Mouse (Mus musculus) splenic B cell, adult 2 months (primary cell): ENCODE results near the gene Zfp986.
"Not testable (repeated sequence)": the region's sequence is repeated elsewhere in the genome, so short reads cannot be mapped to it uniquely, and the experiment has no call there.

Experiments used
- DNase-seq: peaks from one replicate; pipeline ENCODE4 v3.0.0-alpha.2; 2011; ENCODE audit warnings: low read depth, low spot score
- H3K27me3 ChIP-seq: 2 replicates; pipeline ENCODE4 v1.6.1; 2012; ENCODE audit warnings: mild to moderate bottlenecking, low read length, moderate library complexity, mixed read lengths; ENCODE audit not compliant: control insufficient read depth, poor library complexity, insufficient read depth, severe bottlenecking
- H3K36me3 ChIP-seq: 2 replicates; pipeline ENCODE4 v1.6.1; 2012; ENCODE audit warnings: mild to moderate bottlenecking, low read length, moderate library complexity, mixed read lengths; ENCODE audit not compliant: control insufficient read depth, poor library complexity, insufficient read depth, severe bottlenecking

The Zfp986 gene

DNA sequence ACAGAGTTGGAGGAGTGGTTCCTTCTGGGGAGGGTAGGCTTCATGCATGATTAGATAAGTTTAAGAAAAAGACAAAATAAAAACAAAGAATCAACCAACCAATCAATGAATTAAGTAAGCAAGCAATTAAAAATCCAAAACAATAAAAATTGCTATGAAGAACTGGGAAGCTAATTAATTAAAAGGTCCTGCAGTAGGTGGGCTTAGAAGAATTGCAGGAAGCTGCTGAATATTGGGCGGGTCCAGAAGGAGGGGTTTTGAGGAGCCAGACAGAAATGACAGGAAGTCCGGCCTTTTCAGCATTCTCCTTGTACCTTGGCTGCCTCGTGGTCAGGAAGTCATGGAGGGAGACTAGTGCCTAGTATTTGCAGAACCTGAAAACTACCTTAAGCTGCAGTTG is at the start of gene Zfp986:
Zfp986 (plus strand) TSS at position 301 of the 400 bp plus-strand sequence.
- not testable (repeated sequence) for DNase-seq, H3K27me3 ChIP-seq

GRCm38 (mm10) chr4:145819946-145820345 is 48.6 kb upstream of the Zfp986 start:
- not testable (repeated sequence) for H3K27me3 ChIP-seq, H3K36me3 ChIP-seq, DNase-seq

More for the DNA sequence above, at the start of gene Zfp986:
- H3K36me3 ChIP-seq, result not testable (repeated sequence)

- H3K36me3 ChIP-seq, H3K27me3 ChIP-seq, DNase-seq: not testable (repeated sequence)
Observed at GRCm38 (mm10) chr4:145825606-145826005, 43.0 kb upstream of the Zfp986 start.

DNA sequence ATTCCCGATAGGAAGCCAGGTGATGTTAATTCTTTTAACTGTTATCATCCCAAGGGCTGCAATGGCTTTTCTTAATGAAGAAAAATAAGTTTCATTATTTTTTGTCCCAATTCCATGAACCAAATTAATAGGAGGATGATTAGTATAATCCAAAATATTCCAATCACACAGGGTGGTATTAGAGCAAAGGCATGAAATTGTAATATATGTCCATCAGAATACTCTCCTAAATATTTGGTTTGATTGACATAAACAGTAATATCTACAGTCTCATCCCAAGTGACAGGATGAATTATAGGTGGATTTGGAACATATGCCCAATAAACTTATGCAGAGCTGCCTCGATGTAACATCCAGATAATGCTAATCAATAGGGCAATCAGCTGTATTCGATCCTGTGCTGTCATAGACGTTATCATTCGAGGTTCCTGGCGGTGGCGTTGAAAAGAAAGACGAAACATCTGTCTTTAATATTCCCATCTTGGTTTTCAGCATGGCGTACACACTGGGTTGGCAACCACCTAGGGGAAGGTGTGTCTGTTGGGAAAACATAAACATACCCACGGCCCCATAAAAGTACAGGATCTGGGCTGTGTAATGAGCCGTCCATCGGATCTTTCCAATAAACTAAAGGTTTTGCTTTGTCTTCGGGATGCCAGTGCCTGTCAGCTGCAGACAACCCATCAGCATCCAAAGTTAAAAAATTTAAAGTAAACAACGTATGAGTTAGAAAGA is 37.1 kb upstream of the Zfp986 start:
- H3K36me3 ChIP-seq, DNase-seq, H3K27me3 ChIP-seq: not testable (repeated sequence)

DNA sequence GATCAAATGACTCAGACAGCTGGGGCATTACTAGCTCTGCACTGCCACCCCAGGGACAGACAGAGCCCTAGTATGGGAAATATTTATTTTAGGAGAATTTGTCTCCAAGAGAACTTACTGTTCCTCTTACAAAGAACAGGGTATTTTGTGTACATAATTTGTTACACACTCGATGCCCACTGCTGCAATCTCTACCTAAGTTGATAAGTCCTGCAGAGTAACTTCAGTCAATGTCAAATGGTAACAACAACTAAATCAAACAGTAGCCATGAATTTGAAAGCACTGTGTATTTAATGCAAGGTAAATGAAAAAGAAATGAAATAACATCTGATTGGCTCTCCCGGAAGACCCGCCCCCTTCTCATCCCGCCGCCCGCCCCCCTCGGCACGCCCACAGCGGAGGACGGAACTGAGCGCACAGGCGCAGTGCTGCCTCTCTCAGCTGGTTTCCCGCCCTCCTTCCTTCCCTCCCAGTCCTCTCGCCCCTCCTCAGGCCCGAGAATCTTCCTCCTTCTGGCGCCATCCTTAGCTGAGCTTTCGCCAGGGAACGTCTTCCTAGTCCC is 32.2 kb upstream of the Zfp986 start:
- not testable (repeated sequence) for DNase-seq, H3K36me3 ChIP-seq, H3K27me3 ChIP-seq

GRCm38 (mm10) chr4:145836863-145837440 is 31.6 kb upstream of the Zfp986 start:
- H3K36me3 ChIP-seq, DNase-seq, H3K27me3 ChIP-seq: not testable (repeated sequence)

DNA sequence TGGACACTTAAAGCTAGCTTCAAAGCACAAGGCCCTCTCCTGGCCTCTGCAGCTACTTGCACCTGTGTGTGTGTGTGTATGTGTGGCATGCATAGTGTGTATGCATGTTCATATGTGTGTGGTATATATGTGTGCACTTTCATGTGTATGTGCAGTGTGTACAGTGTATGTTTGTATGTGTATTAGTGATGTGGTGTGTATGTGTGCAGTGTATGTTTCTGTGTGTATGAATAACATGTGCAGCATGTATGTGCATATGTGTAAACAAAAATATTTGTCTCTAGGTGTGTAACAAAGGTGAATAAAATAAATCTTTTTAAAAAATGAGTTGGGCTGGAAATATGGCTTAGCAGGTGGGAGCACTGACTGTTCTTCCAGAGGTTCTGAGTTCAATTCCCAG is 21.8 kb upstream of the Zfp986 start:
- not testable (repeated sequence) for H3K27me3 ChIP-seq, H3K36me3 ChIP-seq, DNase-seq

DNA sequence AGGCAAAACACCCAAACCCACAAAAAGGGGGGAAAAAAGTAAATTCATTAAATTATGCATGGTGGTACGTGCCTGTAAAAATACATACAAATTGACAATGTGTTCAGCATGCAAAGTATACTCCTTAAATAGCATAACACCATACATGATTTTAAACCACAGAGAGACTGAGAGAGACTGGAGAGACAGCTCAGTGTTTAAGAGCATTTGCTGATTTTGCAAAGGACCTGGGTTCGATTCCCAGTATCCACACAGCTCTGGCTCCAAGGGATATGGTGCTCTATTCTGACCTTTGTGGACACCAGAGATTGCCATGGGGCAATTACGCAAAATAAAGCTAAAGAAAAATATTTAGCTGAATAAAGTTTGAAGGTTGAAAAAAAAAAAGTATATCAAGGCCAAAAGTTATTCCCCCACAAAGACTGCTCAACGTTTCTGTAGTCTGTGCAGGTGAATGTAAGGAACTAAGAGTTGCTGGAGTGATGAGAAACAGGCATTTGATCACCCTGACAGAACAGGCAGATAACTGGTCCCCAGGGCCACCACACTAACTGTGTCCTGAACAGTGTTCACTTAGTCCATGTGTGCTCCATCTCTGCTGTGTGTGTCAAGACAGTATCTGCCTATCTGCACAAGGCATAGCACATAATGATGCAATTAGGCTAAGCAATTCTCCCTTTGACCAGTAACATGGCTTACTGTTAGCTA is 20.3 kb upstream of the Zfp986 start:
- H3K36me3 ChIP-seq, result not testable (repeated sequence)

DNA sequence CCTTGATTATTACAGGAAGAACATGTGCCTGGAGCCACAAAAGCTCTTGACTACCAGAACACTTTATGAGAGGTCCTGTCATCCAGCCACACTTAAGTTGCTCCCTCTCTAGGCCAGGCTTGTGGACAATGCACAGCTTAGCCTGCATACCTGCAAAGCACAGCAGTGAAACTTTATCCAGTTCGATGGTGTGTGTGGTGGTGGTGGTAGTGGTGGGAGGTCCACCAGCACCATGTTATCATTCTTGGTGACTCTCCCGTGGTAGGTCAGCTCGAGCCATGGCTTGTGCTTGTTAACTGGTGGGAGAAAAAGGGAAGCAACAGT is 19.7 kb upstream of the Zfp986 start:
- not testable (repeated sequence) for H3K36me3 ChIP-seq, DNase-seq, H3K27me3 ChIP-seq

More for the DNA sequence above, 20.3 kb upstream of the Zfp986 start:
- DNase-seq, H3K27me3 ChIP-seq: not testable (repeated sequence)

- not testable (repeated sequence) for H3K27me3 ChIP-seq, H3K36me3 ChIP-seq, DNase-seq
Observed at GRCm38 (mm10) chr4:145851421-145851820, 17.2 kb upstream of the Zfp986 start.

DNA sequence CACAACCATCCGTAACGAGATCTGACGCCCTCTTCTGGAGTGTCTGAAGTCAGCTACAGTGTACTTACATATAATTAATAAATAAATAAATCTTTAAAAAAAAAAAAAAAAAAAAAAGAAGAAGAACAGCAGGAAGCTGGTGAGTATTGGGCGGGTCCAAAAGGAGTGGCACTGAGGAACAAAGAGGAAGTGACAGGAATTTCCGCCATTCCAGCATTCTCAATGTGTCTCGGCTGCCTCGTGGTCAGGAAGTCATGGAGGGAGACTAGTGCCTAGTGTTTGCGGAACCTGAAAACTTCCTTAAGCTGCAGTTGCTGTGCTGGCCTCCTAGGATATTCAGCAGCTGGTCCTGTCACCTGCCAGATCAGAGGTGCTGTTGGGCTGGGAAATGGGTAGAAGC is 4.7 kb upstream of the Zfp986 start:
- not testable (repeated sequence) for DNase-seq, H3K27me3 ChIP-seq, H3K36me3 ChIP-seq
